Mouse (Mus musculus): ENCODE results near the gene Tns3. TPM values are rescaled to one million over a fixed set of nuclear protein-coding genes. Genes with fewer than 3 reads are reported as not detected.

Gene Tns3
- total RNA-seq, 2 experiments from 2014 or later, result 19.5 to 21.4 TPM

GRCm38 (mm10) chr11:8385891-8386405 lies 278.4 kb downstream of the Tns3 start:
- intact Hi-C loops (cut with DNase I), result no loop called here
- no peak for DNase-seq

Measured in left cerebral cortex, postnatal 4 days (tissue).